Mouse (Mus musculus): ENCODE measurements around the gene Synj2bp. TPM values are rescaled to one million over a fixed set of nuclear protein-coding genes. Genes with fewer than 3 reads are reported as not detected.
"Not testable (repeated sequence)": the region's sequence is repeated elsewhere in the genome, so short reads cannot be mapped to it uniquely, and the experiment has no call there.

The Synj2bp gene
- polyA plus RNA-seq (2012; rRNA removed): 19.1 and 27.1 TPM in 2 replicates

GRCm38 (mm10) chr12:81532316-81533028 is at the start of gene Synj2bp, which contains the start of gene Gm20498:
Gene Synj2bp (minus strand): TSS chr12:81532911.
Gene Gm20498 (minus strand): TSS chr12:81532905.
- H3K4me3 ChIP-seq (replicated peaks; ENCODE audit: extremely low read depth, low read depth, low read length): peak within 1 kb of the TSS; percentile 79
- H3K4me1 ChIP-seq (ENCODE audit: control insufficient read depth, insufficient read depth, low read length): peaks cover 2% of the 10 kb centered on the region
- WGBS: under 1% methylated on average over 46 of the region's 46 CpGs
- TF ChIP-seq CTCF (IDR thresholded peaks at IDR 0.05; ENCODE audit: insufficient read depth, low read length) (no peak), POLR2A (IDR thresholded peaks at IDR 0.05; ENCODE audit: borderline replicate concordance, extremely low read depth, low read depth, low read length) (peak; percentile 72; the same call in 1 of the 2 replicates)
- DNase-seq: peak; percentile 78

GRCm38 (mm10) chr12:81568374-81568773 is 35.7 kb upstream of the Synj2bp start, which contains the start of gene Adam21:
Gene Adam21 (minus strand): TSS chr12:81568474.
- WGBS: 98% methylated on average over 1 of the region's 1 CpGs
- Histone ChIP-seq H3K4me3 (replicated peaks; ENCODE audit: extremely low read depth, low read depth, low read length) (no peak within 1 kb of the TSS), H3K4me1 (ENCODE audit: control insufficient read depth, insufficient read depth, low read length) (no peaks in the 10 kb centered on the region)
- TF ChIP-seq POLR2A (IDR thresholded peaks at IDR 0.05; ENCODE audit: borderline replicate concordance, extremely low read depth, low read depth, low read length) (no peak), CTCF (IDR thresholded peaks at IDR 0.05; ENCODE audit: insufficient read depth, low read length) (no peak)
- DNase-seq: no peak

- H3K4me1 ChIP-seq (ENCODE audit: control insufficient read depth, insufficient read depth, low read length): no peaks in the 10 kb centered on the region
- H3K4me3 ChIP-seq (replicated peaks; ENCODE audit: extremely low read depth, low read depth, low read length): no peak overlapping the region
- TF ChIP-seq POLR2A (IDR thresholded peaks at IDR 0.05; ENCODE audit: borderline replicate concordance, extremely low read depth, low read depth, low read length) (no peak), CTCF (IDR thresholded peaks at IDR 0.05; ENCODE audit: insufficient read depth, low read length) (no peak)
- 80% methylated on average over 5 of the region's 5 CpGs for WGBS
- DNase-seq: no peak
Observed at GRCm38 (mm10) chr12:81567931-81568330, 35.2 kb upstream of the Synj2bp start.

- 97% methylated on average over 3 of the region's 3 CpGs for WGBS
- H3K4me3 ChIP-seq (replicated peaks; ENCODE audit: extremely low read depth, low read depth, low read length): no peak overlapping the region
- TF ChIP-seq CTCF (IDR thresholded peaks at IDR 0.05; ENCODE audit: insufficient read depth, low read length): no peak
- no peak for TF ChIP-seq POLR2A (IDR thresholded peaks at IDR 0.05; ENCODE audit: borderline replicate concordance, extremely low read depth, low read depth, low read length)
Observed at GRCm38 (mm10) chr12:81564173-81564572, 31.5 kb upstream of the Synj2bp start.

GRCm38 (mm10) chr12:81549286-81549685 is 16.6 kb upstream of the Synj2bp start:
- TF ChIP-seq POLR2A (IDR thresholded peaks at IDR 0.05; ENCODE audit: borderline replicate concordance, extremely low read depth, low read depth, low read length) (no peak), CTCF (IDR thresholded peaks at IDR 0.05; ENCODE audit: insufficient read depth, low read length) (no peak)
- WGBS: 85% methylated on average over 3 of the region's 3 CpGs

More at GRCm38 (mm10) chr12:81564173-81564572, 31.5 kb upstream of the Synj2bp start:
- DNase-seq: no peak
- no peaks in the 10 kb centered on the region for H3K4me1 ChIP-seq (ENCODE audit: control insufficient read depth, insufficient read depth, low read length)

GRCm38 (mm10) chr12:81547163-81547562 is 14.5 kb upstream of the Synj2bp start:
- DNase-seq: no peak
- TF ChIP-seq CTCF (IDR thresholded peaks at IDR 0.05; ENCODE audit: insufficient read depth, low read length) (no peak), POLR2A (IDR thresholded peaks at IDR 0.05; ENCODE audit: borderline replicate concordance, extremely low read depth, low read depth, low read length) (no peak)
- no peak overlapping the region for H3K4me3 ChIP-seq (replicated peaks; ENCODE audit: extremely low read depth, low read depth, low read length)
- 58% methylated on average over 4 of the region's 4 CpGs for WGBS
- H3K4me1 ChIP-seq (ENCODE audit: control insufficient read depth, insufficient read depth, low read length): no peaks in the 10 kb centered on the region

More at GRCm38 (mm10) chr12:81549286-81549685, 16.6 kb upstream of the Synj2bp start:
- no peak overlapping the region for H3K4me3 ChIP-seq (replicated peaks; ENCODE audit: extremely low read depth, low read depth, low read length)
- no peak for DNase-seq
- no peaks in the 10 kb centered on the region for H3K4me1 ChIP-seq (ENCODE audit: control insufficient read depth, insufficient read depth, low read length)

GRCm38 (mm10) chr12:81533029-81533419 is 313 bp upstream of the Synj2bp start:
- DNase-seq: no peak
- WGBS: 33% methylated on average over 4 of the region's 4 CpGs
- Histone ChIP-seq H3K4me3 (replicated peaks; ENCODE audit: extremely low read depth, low read depth, low read length) (peak overlapping the region; percentile 79), H3K4me1 (ENCODE audit: control insufficient read depth, insufficient read depth, low read length) (peaks cover 2% of the 10 kb centered on the region)
- TF ChIP-seq CTCF (IDR thresholded peaks at IDR 0.05; ENCODE audit: insufficient read depth, low read length): no peak
- no peak for TF ChIP-seq POLR2A (IDR thresholded peaks at IDR 0.05; ENCODE audit: borderline replicate concordance, extremely low read depth, low read depth, low read length)

- not testable (repeated sequence) for H3K4me3 ChIP-seq (replicated peaks; ENCODE audit: extremely low read depth, low read depth, low read length); H3K4me1 ChIP-seq (ENCODE audit: control insufficient read depth, insufficient read depth, low read length); DNase-seq
- WGBS: 79% methylated on average over 7 of the region's 8 CpGs
Observed at GRCm38 (mm10) chr12:81530587-81530986, 2.1 kb downstream of the Synj2bp start.

- not testable (repeated sequence) for DNase-seq; H3K4me1 ChIP-seq (ENCODE audit: control insufficient read depth, insufficient read depth, low read length); H3K4me3 ChIP-seq (replicated peaks; ENCODE audit: extremely low read depth, low read depth, low read length)
- 97% methylated on average over 9 of the region's 9 CpGs for WGBS
Observed at GRCm38 (mm10) chr12:81496906-81497305, 35.8 kb downstream of the Synj2bp start.

GRCm38 (mm10) chr12:81490491-81490890 is 42.2 kb downstream of the Synj2bp start:
- 96% methylated on average over 5 of the region's 5 CpGs for WGBS
- TF ChIP-seq POLR2A (IDR thresholded peaks at IDR 0.05; ENCODE audit: borderline replicate concordance, extremely low read depth, low read depth, low read length) (no peak), CTCF (IDR thresholded peaks at IDR 0.05; ENCODE audit: insufficient read depth, low read length) (no peak)

More at GRCm38 (mm10) chr12:81490491-81490890, 42.2 kb downstream of the Synj2bp start:
- Histone ChIP-seq H3K4me3 (replicated peaks; ENCODE audit: extremely low read depth, low read depth, low read length) (no peak overlapping the region), H3K4me1 (ENCODE audit: control insufficient read depth, insufficient read depth, low read length) (no peaks in the 10 kb centered on the region)
- DNase-seq: no peak

Data from lung, adult 2 months (tissue).